Mouse (Mus musculus) CH12.LX (cell line): ENCODE measurements at regions not wholly inside any gene's neighbourhood (a gene's known extent, or its start where the extent isn't known, plus 50 kb on each side); places are given as distances from the start of the nearest gene placed in this dataset.

Source experiments
- CHD2 ChIP-seq: IDR thresholded peaks from 2 replicates; pipeline ENCODE4 v1.6.1; 2011; ENCODE audit warnings: low read length, improper control_type of control experiment
- CTCF ChIP-seq, 2 experiments: IDR thresholded peaks in 1 of 2; conservative IDR thresholded peaks in 1 of 2; 2 replicates each; pipeline ENCODE4 v1.5.1; 2011 to 2012; ENCODE audit warnings: low read depth in 2 of 2, low read length in 2 of 2, improper control_type of control experiment in 1 of 2, inconsistent platforms in 1 of 2, mild to moderate bottlenecking in 1 of 2, moderate library complexity in 1 of 2
- POLR2A ChIP-seq: IDR thresholded peaks from 2 replicates; pipeline ENCODE4 v1.6.1; 2011; ENCODE audit warnings: low read depth, mild to moderate bottlenecking, improper control_type of control experiment, low read length
- TBP ChIP-seq: conservative IDR thresholded peaks from 2 replicates; pipeline ENCODE4 v1.6.1; 2011; ENCODE audit warnings: low read depth, low read length, improper control_type of control experiment
- USF1 ChIP-seq: IDR thresholded peaks from 2 replicates; pipeline ENCODE4 v1.6.1; 2014; ENCODE audit warnings: low read depth, mild to moderate bottlenecking, inconsistent platforms, low read length, improper control_type of control experiment

GRCm38 (mm10) chr19:36214188-36214968 is 94.5 kb upstream of the Ankrd1 start:
- TF ChIP-seq USF1 (no peak), CHD2 (no peak), TBP (no peak), POLR2A (no peak), CTCF (conservative IDR thresholded peaks at IDR 0.05 in 1 of 2, IDR thresholded peaks at IDR 0.05 in 1 of 2; ENCODE audit: low read depth in 2 of 2, low read length in 2 of 2) (no peak)
